Mouse (Mus musculus): ENCODE measurements around the gene Nrarp. TPM values are rescaled to one million over a fixed set of nuclear protein-coding genes. Genes with fewer than 3 reads are reported as not detected.

Nrarp gene
- polyA plus RNA-seq, 1 experiment: 1.7 TPM

DNA sequence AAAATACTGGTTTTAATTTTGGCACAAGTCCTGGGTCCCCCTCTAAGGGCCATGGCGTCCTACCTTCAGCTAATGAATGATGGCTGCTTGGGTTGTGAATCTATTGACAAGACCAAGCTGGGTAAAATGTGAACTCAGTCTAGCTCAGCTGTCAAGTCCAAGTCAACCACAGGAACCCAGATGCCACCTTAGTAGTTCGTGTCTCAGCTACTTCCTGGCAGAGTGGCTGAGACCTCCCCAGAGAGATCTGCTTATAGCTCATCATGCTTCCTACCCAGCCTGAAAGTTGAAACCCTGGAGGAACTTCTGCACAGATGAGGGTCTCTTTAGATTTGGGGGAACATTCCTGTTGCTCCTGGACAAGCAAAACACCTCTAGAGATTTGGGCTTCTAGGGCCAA lies 2.8 kb downstream of the Nrarp start:
- TF ChIP-seq CTCF (IDR thresholded peaks at IDR 0.05; ENCODE audit: control insufficient read depth, insufficient read depth, low read length) (no peak), POLR2A (IDR thresholded peaks at IDR 0.05; ENCODE audit: borderline replicate concordance, control insufficient read depth, low read depth, low read length) (no peak)
- WGBS: 45% methylated on average over 2 of the region's 2 CpGs
- Histone ChIP-seq H3K4me3 (replicated peaks; ENCODE audit: control insufficient read depth, low read depth, low read length) (no peak overlapping the region), H3K27ac (ENCODE audit: control insufficient read depth, insufficient read depth, low read depth, low read length, poor library complexity) (no peak overlapping the region), H3K4me1 (ENCODE audit: control insufficient read depth, insufficient read depth, low read length) (no peaks in the 10 kb centered on the region; the same call in 1 of the 2 replicates)

DNA sequence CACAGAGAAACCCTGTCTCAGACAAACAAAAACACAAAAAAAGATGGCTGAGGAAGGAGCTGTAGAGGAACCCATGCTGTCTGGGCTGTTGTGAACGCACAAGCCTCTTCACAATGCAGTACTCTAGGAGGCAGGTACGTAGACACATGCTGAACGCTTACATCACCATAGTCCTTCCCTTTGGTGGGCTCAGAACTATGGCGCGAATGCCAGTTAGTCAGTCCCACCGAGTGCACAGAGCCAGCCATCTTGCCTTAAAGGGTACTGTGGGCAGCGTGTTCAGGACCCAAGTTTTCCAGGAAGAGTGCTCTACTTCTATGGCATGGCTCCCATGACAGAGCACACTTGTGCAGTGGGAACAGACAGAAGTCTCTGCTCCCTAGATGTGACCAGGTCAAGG lies 3.9 kb downstream of the Nrarp start:
- H3K4me3 ChIP-seq (replicated peaks; ENCODE audit: control insufficient read depth, low read depth, low read length): no peak overlapping the region
- H3K27ac ChIP-seq (ENCODE audit: control insufficient read depth, insufficient read depth, low read depth, low read length, poor library complexity): no peak overlapping the region
- 87% methylated on average over 7 of the region's 7 CpGs for WGBS
- no peak for TF ChIP-seq CTCF (IDR thresholded peaks at IDR 0.05; ENCODE audit: control insufficient read depth, insufficient read depth, low read length)
- no peak for TF ChIP-seq POLR2A (IDR thresholded peaks at IDR 0.05; ENCODE audit: borderline replicate concordance, control insufficient read depth, low read depth, low read length)
- no peaks in the 10 kb centered on the region; the same call in 1 of the 2 replicates for H3K4me1 ChIP-seq (ENCODE audit: control insufficient read depth, insufficient read depth, low read length)

DNA sequence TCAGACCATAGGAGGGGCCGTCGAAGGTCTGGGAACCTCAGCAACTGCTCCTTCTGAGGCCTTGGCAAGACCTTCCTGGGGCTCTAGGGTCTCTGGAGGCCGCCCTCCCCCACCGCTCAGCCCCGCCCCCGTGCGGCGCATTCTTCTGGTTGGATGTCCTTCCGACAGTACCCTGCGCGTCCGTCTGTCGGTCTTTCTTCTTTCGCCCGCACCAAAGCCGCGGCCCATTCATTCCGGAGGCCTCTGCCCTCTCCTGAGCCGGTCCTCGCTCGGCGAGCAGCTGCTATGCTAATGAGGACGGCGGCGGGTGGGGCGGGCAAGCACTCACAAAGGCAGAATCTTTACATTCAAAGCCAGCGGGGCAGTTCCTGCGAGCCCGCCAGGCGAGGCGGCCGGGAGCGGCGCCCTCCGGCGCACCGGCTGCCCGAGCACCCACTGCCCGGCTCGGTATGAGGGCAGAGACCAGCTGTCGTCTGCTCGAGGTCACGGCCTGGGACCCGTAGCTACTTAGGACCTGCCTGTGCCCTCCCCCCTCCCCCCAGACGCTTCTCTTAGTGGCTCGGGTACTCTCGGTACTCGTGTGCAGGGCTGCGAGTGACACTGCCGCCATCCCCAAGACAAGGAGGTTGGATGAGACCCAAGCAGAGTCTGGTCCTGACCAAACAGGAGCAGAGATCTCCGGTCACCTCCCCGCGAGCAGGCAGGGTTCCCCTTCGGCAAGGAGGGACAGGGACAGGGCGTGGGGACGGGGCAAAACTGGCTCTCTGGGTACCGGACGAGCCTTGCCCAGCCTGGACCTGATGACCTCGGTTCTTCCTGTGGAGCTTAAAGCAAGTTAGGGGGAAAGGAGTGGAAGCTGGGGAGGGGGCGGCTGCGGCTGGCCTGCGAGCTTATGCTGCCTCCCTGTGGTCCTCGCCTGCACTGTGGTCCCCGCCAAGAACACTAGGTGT lies 5.3 kb downstream of the Nrarp start:
- WGBS: 3% methylated on average over 64 of the region's 64 CpGs
- Histone ChIP-seq H3K4me3 (replicated peaks; ENCODE audit: control insufficient read depth, low read depth, low read length) (peak overlapping the region; percentile 45), H3K27ac (ENCODE audit: control insufficient read depth, insufficient read depth, low read depth, low read length, poor library complexity) (no peak overlapping the region; the same call in 1 of the 2 replicates), H3K4me1 (ENCODE audit: control insufficient read depth, insufficient read depth, low read length) (no peaks in the 10 kb centered on the region; the same call in 1 of the 2 replicates)
- TF ChIP-seq CTCF (IDR thresholded peaks at IDR 0.05; ENCODE audit: control insufficient read depth, insufficient read depth, low read length) (no peak; the same call in 1 of the 2 replicates), POLR2A (IDR thresholded peaks at IDR 0.05; ENCODE audit: borderline replicate concordance, control insufficient read depth, low read depth, low read length) (no peak; the same call in 1 of the 2 replicates)

DNA sequence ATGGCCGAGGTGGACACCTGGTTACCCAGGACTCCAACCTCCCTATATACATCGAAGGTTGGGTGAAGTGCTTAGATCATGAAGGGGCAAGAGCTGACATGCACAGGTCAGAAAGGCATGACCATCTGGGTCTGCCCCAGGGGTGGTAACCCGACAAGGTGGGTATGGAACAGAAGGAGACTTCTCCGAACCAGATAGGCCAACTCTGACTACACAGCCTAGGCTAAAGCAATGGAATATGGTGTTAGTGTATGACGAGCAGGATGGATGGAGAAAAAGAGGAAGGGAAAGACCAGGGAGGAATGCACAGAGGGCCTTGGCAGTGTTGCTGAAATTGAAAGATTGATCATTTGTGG lies 6.0 kb downstream of the Nrarp start:
- Histone ChIP-seq H3K4me3 (replicated peaks; ENCODE audit: control insufficient read depth, low read depth, low read length) (no peak overlapping the region), H3K4me1 (ENCODE audit: control insufficient read depth, insufficient read depth, low read length) (no peaks in the 10 kb centered on the region; the same call in 1 of the 2 replicates), H3K27ac (ENCODE audit: control insufficient read depth, insufficient read depth, low read depth, low read length, poor library complexity) (no peak overlapping the region)
- no peak for TF ChIP-seq CTCF (IDR thresholded peaks at IDR 0.05; ENCODE audit: control insufficient read depth, insufficient read depth, low read length)
- no peak for TF ChIP-seq POLR2A (IDR thresholded peaks at IDR 0.05; ENCODE audit: borderline replicate concordance, control insufficient read depth, low read depth, low read length)
- 37% methylated on average over 5 of the region's 5 CpGs for WGBS

DNA sequence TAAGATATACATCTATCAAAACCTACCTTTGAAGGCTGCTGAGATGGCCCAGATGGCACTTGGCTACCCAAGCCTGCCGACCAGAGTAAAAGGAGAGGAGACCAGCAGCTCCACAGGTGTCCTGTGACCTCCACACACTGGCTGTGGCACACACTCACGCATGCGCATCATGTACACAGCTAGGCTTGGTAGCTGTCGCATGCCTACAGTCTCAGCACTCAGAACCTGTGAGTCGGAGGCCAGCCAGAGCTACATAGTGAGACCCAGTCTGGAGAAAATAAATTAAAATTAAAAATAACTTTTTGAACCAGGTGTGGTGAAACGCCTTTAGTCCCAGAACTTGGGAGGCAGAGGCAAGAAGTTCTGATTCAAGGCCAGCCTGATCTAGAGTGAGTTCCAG lies 7.3 kb downstream of the Nrarp start:
- no peaks in the 10 kb centered on the region; the same call in 1 of the 2 replicates for H3K4me1 ChIP-seq (ENCODE audit: control insufficient read depth, insufficient read depth, low read length)
- 85% methylated on average over 6 of the region's 6 CpGs for WGBS
- no peak overlapping the region for H3K4me3 ChIP-seq (replicated peaks; ENCODE audit: control insufficient read depth, low read depth, low read length)
- H3K27ac ChIP-seq (ENCODE audit: control insufficient read depth, insufficient read depth, low read depth, low read length, poor library complexity): no peak overlapping the region
- TF ChIP-seq POLR2A (IDR thresholded peaks at IDR 0.05; ENCODE audit: borderline replicate concordance, control insufficient read depth, low read depth, low read length) (no peak), CTCF (IDR thresholded peaks at IDR 0.05; ENCODE audit: control insufficient read depth, insufficient read depth, low read length) (no peak)

DNA sequence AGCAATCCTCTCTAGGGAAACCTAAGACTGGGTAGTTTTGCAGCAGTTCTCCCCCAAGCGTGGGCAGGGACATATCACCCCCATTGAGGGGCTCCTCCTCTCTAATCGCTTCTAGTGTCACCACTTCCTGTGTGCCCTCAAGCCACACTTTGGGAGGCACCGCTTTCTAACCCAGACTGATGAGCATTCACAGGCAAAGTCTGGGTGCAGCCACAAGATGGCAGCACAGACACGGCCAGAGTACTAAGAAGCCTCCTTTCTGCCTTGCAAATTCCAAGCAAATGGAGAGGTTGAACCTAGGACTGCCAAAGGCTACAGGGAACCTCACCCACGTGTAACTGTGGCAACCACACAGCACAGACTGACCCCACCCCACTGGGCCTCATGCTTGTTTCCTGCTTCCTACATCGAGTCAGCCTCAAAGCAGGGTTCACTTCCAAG lies 12.8 kb downstream of the Nrarp start:
- Histone ChIP-seq H3K4me3 (replicated peaks; ENCODE audit: control insufficient read depth, low read depth, low read length) (peak overlapping the region; percentile 36), H3K4me1 (ENCODE audit: control insufficient read depth, insufficient read depth, low read length) (peaks cover 14% of the 10 kb centered on the region), H3K27ac (ENCODE audit: control insufficient read depth, insufficient read depth, low read depth, low read length, poor library complexity) (peak overlapping the region; percentile 93)
- TF ChIP-seq CTCF (IDR thresholded peaks at IDR 0.05; ENCODE audit: control insufficient read depth, insufficient read depth, low read length) (peak; percentile 98), POLR2A (IDR thresholded peaks at IDR 0.05; ENCODE audit: borderline replicate concordance, control insufficient read depth, low read depth, low read length) (no peak)
- WGBS: 2% methylated on average over 6 of the region's 6 CpGs

DNA sequence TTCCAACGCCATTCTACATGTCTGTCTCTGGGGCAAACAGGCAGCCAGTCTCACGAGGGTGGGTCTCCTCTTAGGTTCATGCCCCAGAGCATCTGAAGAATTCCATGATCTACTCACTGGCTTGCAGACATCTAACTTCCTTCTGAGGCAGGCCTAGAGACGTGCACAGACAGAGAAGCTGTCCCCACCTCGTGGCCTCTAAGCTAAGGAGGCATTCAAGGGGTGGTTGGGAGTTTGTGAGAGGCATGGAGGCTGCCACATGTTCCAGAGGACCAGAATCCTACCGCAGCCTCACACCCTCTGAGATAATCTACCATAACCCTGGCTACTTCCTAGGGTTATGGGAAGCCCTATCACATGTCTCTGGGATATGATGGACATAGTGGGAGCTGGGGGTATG lies 13.4 kb downstream of the Nrarp start:
- Histone ChIP-seq H3K4me1 (ENCODE audit: control insufficient read depth, insufficient read depth, low read length) (peaks cover 14% of the 10 kb centered on the region), H3K27ac (ENCODE audit: control insufficient read depth, insufficient read depth, low read depth, low read length, poor library complexity) (peak overlapping the region; percentile 93), H3K4me3 (replicated peaks; ENCODE audit: control insufficient read depth, low read depth, low read length) (peak overlapping the region; percentile 86)
- no peak for TF ChIP-seq POLR2A (IDR thresholded peaks at IDR 0.05; ENCODE audit: borderline replicate concordance, control insufficient read depth, low read depth, low read length)
- TF ChIP-seq CTCF (IDR thresholded peaks at IDR 0.05; ENCODE audit: control insufficient read depth, insufficient read depth, low read length): no peak
- 18% methylated on average over 5 of the region's 5 CpGs for WGBS

DNA sequence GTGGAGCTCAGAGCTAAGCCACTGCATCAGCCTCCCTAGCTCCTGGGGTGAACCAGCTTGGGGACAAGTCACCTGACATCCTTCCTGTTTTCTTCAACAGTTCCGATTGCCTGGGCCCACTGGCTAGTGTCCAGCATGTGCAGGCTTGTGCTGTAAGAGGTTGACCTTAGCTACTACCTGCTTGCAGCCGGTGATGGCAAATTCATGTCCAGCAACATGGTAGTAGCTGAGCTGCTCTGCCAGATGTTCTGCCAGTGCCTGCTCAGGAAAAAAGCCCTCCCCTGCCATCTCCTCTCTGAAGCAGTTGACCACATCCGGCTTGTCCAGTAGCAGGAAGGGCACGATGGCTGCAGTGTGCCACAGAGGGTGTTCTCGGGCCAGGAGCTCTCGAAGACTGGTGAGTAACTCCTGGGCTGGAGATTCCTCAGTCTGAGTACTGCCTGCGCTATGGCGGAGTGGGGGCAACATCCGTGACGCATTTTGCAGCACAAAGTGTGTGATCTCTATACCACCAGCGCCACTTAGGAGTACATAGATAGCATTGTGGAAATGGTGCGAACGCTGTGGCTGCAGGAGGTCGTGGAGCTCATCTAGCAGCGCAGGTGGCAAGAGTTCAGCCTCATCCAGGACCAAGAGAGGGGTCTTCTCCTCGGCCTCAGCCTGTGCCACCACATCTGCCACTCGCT lies 14.1 kb downstream of the Nrarp start:
- WGBS: 9% methylated on average over 17 of the region's 17 CpGs
- H3K4me3 ChIP-seq (replicated peaks; ENCODE audit: control insufficient read depth, low read depth, low read length): peak overlapping the region; percentile 86
- TF ChIP-seq CTCF (IDR thresholded peaks at IDR 0.05; ENCODE audit: control insufficient read depth, insufficient read depth, low read length): no peak
- no peak for TF ChIP-seq POLR2A (IDR thresholded peaks at IDR 0.05; ENCODE audit: borderline replicate concordance, control insufficient read depth, low read depth, low read length)
- H3K27ac ChIP-seq (ENCODE audit: control insufficient read depth, insufficient read depth, low read depth, low read length, poor library complexity): peak overlapping the region; percentile 93
- peaks cover 14% of the 10 kb centered on the region for H3K4me1 ChIP-seq (ENCODE audit: control insufficient read depth, insufficient read depth, low read length)

All from bone marrow, adult 2 months (tissue).